Mouse (Mus musculus): ENCODE data around the gene Ppp4r2. TPM values are rescaled to one million over a fixed set of nuclear protein-coding genes. Genes with fewer than 3 reads are reported as not detected.

The Ppp4r2 gene
- polyA plus RNA-seq, 1 experiment from 2014 or later, result 18.8 TPM

- Histone ChIP-seq H3K4me2 (no peak overlapping the region), H3K36me3 (replicated peaks) (no peaks in the 10 kb centered on the region), H3K27me3 (replicated peaks) (no peaks in the 10 kb centered on the region; the same call in 1 of the 2 replicates), H3K4me1 (no peaks in the 10 kb centered on the region), H3K9ac (no peak overlapping the region), H3K9me3 (no peaks in the 10 kb centered on the region), H3K4me3 (no peak overlapping the region), H3K27ac (no peak overlapping the region)
- ATAC-seq (replicated peaks), result no peak
- 64% methylated on average over 5 of the region's 5 CpGs for WGBS
Measured at GRCm38 (mm10) chr6:100893073-100893472, 59.7 kb downstream of the Ppp4r2 start.

- H3K4me3 ChIP-seq, result no peak overlapping the region
- H3K36me3 ChIP-seq (replicated peaks), result no peaks in the 10 kb centered on the region
- 60% methylated on average over 8 of the region's 8 CpGs for WGBS
- H3K9ac ChIP-seq, result no peak overlapping the region
- no peak for ATAC-seq (replicated peaks)
- H3K4me2 ChIP-seq, result no peak overlapping the region
- no peaks in the 10 kb centered on the region for H3K9me3 ChIP-seq
- H3K27me3 ChIP-seq (replicated peaks), result no peaks in the 10 kb centered on the region; the same call in 1 of the 2 replicates
- no peak overlapping the region for H3K27ac ChIP-seq
- H3K4me1 ChIP-seq, result no peaks in the 10 kb centered on the region
Measured at GRCm38 (mm10) chr6:100895183-100895582, 61.8 kb downstream of the Ppp4r2 start.

- Histone ChIP-seq H3K4me2 (no peak overlapping the region), H3K4me3 (no peak overlapping the region), H3K4me1 (no peaks in the 10 kb centered on the region), H3K36me3 (replicated peaks) (no peaks in the 10 kb centered on the region), H3K27ac (no peak overlapping the region), H3K9me3 (no peaks in the 10 kb centered on the region), H3K9ac (no peak overlapping the region), H3K27me3 (replicated peaks) (no peaks in the 10 kb centered on the region; the same call in 1 of the 2 replicates)
- no peak for ATAC-seq (replicated peaks)
- WGBS, result 61% methylated on average over 5 of the region's 5 CpGs
Measured at GRCm38 (mm10) chr6:100896883-100897282, 63.5 kb downstream of the Ppp4r2 start.

- Histone ChIP-seq H3K4me2 (no peak overlapping the region), H3K4me3 (no peak overlapping the region), H3K9me3 (no peaks in the 10 kb centered on the region), H3K9ac (no peak overlapping the region), H3K4me1 (no peaks in the 10 kb centered on the region), H3K36me3 (replicated peaks) (no peaks in the 10 kb centered on the region), H3K27me3 (replicated peaks) (no peaks in the 10 kb centered on the region), H3K27ac (no peak overlapping the region)
- ATAC-seq (replicated peaks), result no peak
- 59% methylated on average over 5 of the region's 5 CpGs for WGBS
Measured at GRCm38 (mm10) chr6:100904463-100904862, 71.0 kb downstream of the Ppp4r2 start.

GRCm38 (mm10) chr6:100910136-100910675 is 76.8 kb downstream of the Ppp4r2 start:
- no peak overlapping the region for H3K4me3 ChIP-seq
- ATAC-seq (replicated peaks), result no peak
- 83% methylated on average over 2 of the region's 2 CpGs for WGBS
- H3K9ac ChIP-seq, result no peak overlapping the region
- no peaks in the 10 kb centered on the region for H3K36me3 ChIP-seq (replicated peaks)
- no peak overlapping the region for H3K4me2 ChIP-seq
- no peak overlapping the region for H3K27ac ChIP-seq
- H3K9me3 ChIP-seq, result no peaks in the 10 kb centered on the region
- no peaks in the 10 kb centered on the region for H3K27me3 ChIP-seq (replicated peaks)
- H3K4me1 ChIP-seq, result peaks cover 5% of the 10 kb centered on the region; the same call in 1 of the 2 replicates

Other genes with a start within 250 kb of the Ppp4r2 start
- 9.2 and 10.7 TPM in 2 replicates for gene Shq1, start 162.5 kb upstream of the Ppp4r2 start, polyA plus RNA-seq (2015; fragmentation: Nextera tagmentation; extraction: Ambion mirVana)
- 1.2 and 1.6 TPM in 2 replicates for gene Gxylt2, start 128.9 kb upstream of the Ppp4r2 start, polyA plus RNA-seq (2015; fragmentation: Nextera tagmentation; extraction: Ambion mirVana)